Mouse (Mus musculus): ENCODE measurements around the gene Sdk2.
A peak's percentile ranks its signal among the peaks of the same experiment; 100 is the strongest.

The Sdk2 gene

GRCm38 (mm10) chr11:114066951-114067762, at the start of gene Sdk2:
Sdk2 (minus strand) TSS chr11:114067046.
- peak; percentile 56 to 67 for DNase-seq

GRCm38 (mm10) chr11:114115077-114115476, 48.2 kb upstream of the Sdk2 start:
- no peak for DNase-seq

GRCm38 (mm10) chr11:114114674-114115073, 47.8 kb upstream of the Sdk2 start:
- DNase-seq: no peak

- no peak for DNase-seq
Observed at GRCm38 (mm10) chr11:114110851-114111250, 44.0 kb upstream of the Sdk2 start.

- no peak for DNase-seq
Observed at GRCm38 (mm10) chr11:114093636-114094035, 26.8 kb upstream of the Sdk2 start.

- DNase-seq: no peak
Observed at GRCm38 (mm10) chr11:114093175-114093574, 26.3 kb upstream of the Sdk2 start.

GRCm38 (mm10) chr11:114080606-114081005, 13.8 kb upstream of the Sdk2 start:
- peak; percentile 72 to 85 for DNase-seq

GRCm38 (mm10) chr11:114072644-114073043, 5.8 kb upstream of the Sdk2 start:
- no peak for DNase-seq

GRCm38 (mm10) chr11:114071998-114072397, 5.2 kb upstream of the Sdk2 start:
- DNase-seq: no peak

- no peak for DNase-seq
Observed at GRCm38 (mm10) chr11:114070881-114071280, 4.0 kb upstream of the Sdk2 start.

- no peak for DNase-seq
Observed at GRCm38 (mm10) chr11:114070131-114070530, 3.3 kb upstream of the Sdk2 start.

GRCm38 (mm10) chr11:114068390-114068789, 1.5 kb upstream of the Sdk2 start:
- DNase-seq: peak in 1 of 2 experiments; percentile 44

GRCm38 (mm10) chr11:114066098-114066950, 522 bp downstream of the Sdk2 start:
- DNase-seq: peak in 1 of 2 experiments; percentile 46

GRCm38 (mm10) chr11:114065596-114065995, 1.2 kb downstream of the Sdk2 start:
- no peak for DNase-seq

- DNase-seq: peak in 1 of 2 experiments; percentile 31
Observed at GRCm38 (mm10) chr11:114064871-114065388, 1.9 kb downstream of the Sdk2 start.

GRCm38 (mm10) chr11:114061946-114062345, 4.9 kb downstream of the Sdk2 start:
- DNase-seq: no peak

GRCm38 (mm10) chr11:114061265-114061664, 5.6 kb downstream of the Sdk2 start:
- DNase-seq: no peak

GRCm38 (mm10) chr11:114056351-114056750, 10.5 kb downstream of the Sdk2 start:
- DNase-seq: no peak

GRCm38 (mm10) chr11:114054581-114055315, 12.1 kb downstream of the Sdk2 start:
- DNase-seq: no peak

GRCm38 (mm10) chr11:114051361-114051760, 15.5 kb downstream of the Sdk2 start:
- DNase-seq: no peak

GRCm38 (mm10) chr11:114050511-114050910, 16.3 kb downstream of the Sdk2 start:
- DNase-seq: no peak

- no peak for DNase-seq
Observed at GRCm38 (mm10) chr11:114047887-114048331, 18.9 kb downstream of the Sdk2 start.

GRCm38 (mm10) chr11:114046927-114047326, 19.9 kb downstream of the Sdk2 start:
- no peak for DNase-seq

Measured in cerebellum, postnatal 25 days (tissue).